Mouse (Mus musculus) intestine, postnatal 0 days (tissue): ENCODE measurements around the gene Ms4a6b. TPM values are rescaled to one million over a fixed set of nuclear protein-coding genes. Genes with fewer than 3 reads are reported as not detected.
"Not testable (repeated sequence)": the region's sequence is repeated elsewhere in the genome, so short reads cannot be mapped to it uniquely, and the experiment has no call there.

Experiments
- ATAC-seq: fragments of 200-750 bp; cut with Nextera tagmentation; 2 replicates; pipeline ENCODE4 v1.8.0; 2017; ENCODE audit warnings: mild to moderate bottlenecking, moderate TSS enrichment, moderate library complexity
- H3K27ac ChIP-seq: fragments of 300-500 bp; sonication (generic); 2 replicates; pipeline ENCODE4 v1.5.1; 2014; ENCODE audit warnings: mild to moderate bottlenecking, low read depth, low read length, moderate library complexity
- H3K27me3 ChIP-seq: fragments of 300-500 bp; sonication (generic); replicated peaks from 2 replicates; pipeline ENCODE4 v1.6.1; 2014; ENCODE audit warnings: low read length, mixed read lengths; ENCODE audit not compliant: control insufficient read depth, insufficient read depth
- H3K36me3 ChIP-seq: fragments of 300-500 bp; sonication (generic); 2 replicates; pipeline ENCODE4 v1.6.1; 2014; ENCODE audit warnings: mild to moderate bottlenecking, moderate library complexity; ENCODE audit not compliant: control insufficient read depth, insufficient read depth
- H3K4me1 ChIP-seq: fragments of 300-500 bp; sonication (generic); replicated peaks from 2 replicates; pipeline ENCODE4 v1.6.1; 2014; ENCODE audit warnings: antibody characterized with exemption, low read length, mixed read lengths; ENCODE audit not compliant: control insufficient read depth, insufficient read depth
- H3K4me2 ChIP-seq: fragments of 300-500 bp; sonication (generic); replicated peaks from 2 replicates; pipeline ENCODE4 v1.6.1; 2014; ENCODE audit warnings: low read depth, mild to moderate bottlenecking, moderate library complexity
- H3K4me3 ChIP-seq: fragments of 300-500 bp; sonication (generic); 2 replicates; pipeline ENCODE4 v1.5.1; 2014; ENCODE audit warnings: low read depth, low read length
- H3K9ac ChIP-seq: fragments of 300-500 bp; sonication (generic); 2 replicates; pipeline ENCODE4 v1.6.1; 2014; ENCODE audit warnings: mild to moderate bottlenecking, low read depth, low read length
- H3K9me3 ChIP-seq: fragments of 300-500 bp; sonication (generic); 2 replicates; pipeline ENCODE4 v1.6.1; 2016; ENCODE audit warnings: mixed run types; ENCODE audit not compliant: control insufficient read depth
- CTCF ChIP-seq: sonication (generic); IDR thresholded peaks from 2 replicates; pipeline ENCODE4 v1.5.1; 2016; ENCODE audit warnings: low read depth, mild to moderate bottlenecking, control low read depth, antibody characterized with exemption, moderate library complexity
- WGBS: fragments of 180-500 bp; shearing (Covaris S2); extraction: QIAGEN DNeasy Blood & Tissue Kit; methylation state at CpG from one replicate; pipeline ENCODE4 v1.1.7; 2014; 5-methylcytosine and 5-hydroxymethylcytosine counted together
- polyA plus RNA-seq: library from polyadenylated mRNA; unstranded; fragments of >200 nt; fragmentation: Nextera tagmentation; extraction: Ambion mirVana; gene quantifications from 2 replicates; pipeline ENCODE4 v1.2.1, GENCODE M21; 2015

Gene Ms4a6b
- polyA plus RNA-seq, 1 experiment from 2014 or later = 5.3 TPM

- Histone ChIP-seq H3K36me3 (no peaks in the 10 kb centered on the region), H3K4me3 (no peak overlapping the region), H3K9me3 (no peaks in the 10 kb centered on the region), H3K27ac (no peak overlapping the region), H3K9ac (no peak overlapping the region), H3K27me3 (no peaks in the 10 kb centered on the region), H3K4me1 (no peaks in the 10 kb centered on the region), H3K4me2 (no peak overlapping the region)
- no peak for ATAC-seq
- 84% methylated on average over 1 of the region's 1 CpGs for WGBS
- TF ChIP-seq CTCF = no peak
Observed at GRCm38 (mm10) chr19:11500796-11501195, 15.5 kb upstream of the Ms4a6b start.

GRCm38 (mm10) chr19:11501326-11501725 lies 15.0 kb upstream of the Ms4a6b start:
- H3K27ac ChIP-seq = no peak overlapping the region
- no peaks in the 10 kb centered on the region for H3K27me3 ChIP-seq
- no peaks in the 10 kb centered on the region for H3K36me3 ChIP-seq
- H3K4me1 ChIP-seq = no peaks in the 10 kb centered on the region
- H3K9ac ChIP-seq = no peak overlapping the region
- H3K4me3 ChIP-seq = no peak overlapping the region
- ATAC-seq = no peak
- H3K4me2 ChIP-seq = no peak overlapping the region
- WGBS = 85% methylated on average over 4 of the region's 4 CpGs
- no peaks in the 10 kb centered on the region for H3K9me3 ChIP-seq
- TF ChIP-seq CTCF = no peak

GRCm38 (mm10) chr19:11504857-11505256 lies 11.5 kb upstream of the Ms4a6b start:
- no peak for TF ChIP-seq CTCF
- no peaks in the 10 kb centered on the region for H3K4me1 ChIP-seq
- ATAC-seq = no peak
- H3K27ac ChIP-seq = no peak overlapping the region
- no peaks in the 10 kb centered on the region for H3K9me3 ChIP-seq
- 59% methylated on average over 1 of the region's 1 CpGs for WGBS
- H3K27me3 ChIP-seq = no peaks in the 10 kb centered on the region
- no peak overlapping the region for H3K4me3 ChIP-seq
- H3K36me3 ChIP-seq = no peaks in the 10 kb centered on the region
- H3K9ac ChIP-seq = no peak overlapping the region
- H3K4me2 ChIP-seq = no peak overlapping the region

GRCm38 (mm10) chr19:11513458-11513857 lies 2.9 kb upstream of the Ms4a6b start:
- ATAC-seq = no peak
- WGBS = 41% methylated on average over 1 of the region's 1 CpGs
- Histone ChIP-seq H3K4me1 (no peaks in the 10 kb centered on the region), H3K4me3 (no peak overlapping the region), H3K9me3 (no peaks in the 10 kb centered on the region), H3K27me3 (no peaks in the 10 kb centered on the region), H3K9ac (no peak overlapping the region), H3K36me3 (no peaks in the 10 kb centered on the region), H3K27ac (no peak overlapping the region), H3K4me2 (no peak overlapping the region)
- no peak for TF ChIP-seq CTCF

GRCm38 (mm10) chr19:11516845-11517244 lies 533 bp downstream of the Ms4a6b start:
- WGBS = 37% methylated on average over 4 of the region's 4 CpGs
- H3K4me3 ChIP-seq = no peak overlapping the region
- no peak for ATAC-seq
- no peaks in the 10 kb centered on the region for H3K4me1 ChIP-seq
- H3K4me2 ChIP-seq = no peak overlapping the region
- no peak for TF ChIP-seq CTCF
- H3K9me3 ChIP-seq = no peaks in the 10 kb centered on the region
- no peak overlapping the region for H3K9ac ChIP-seq
- no peaks in the 10 kb centered on the region for H3K27me3 ChIP-seq
- H3K27ac ChIP-seq = no peak overlapping the region
- H3K36me3 ChIP-seq = no peaks in the 10 kb centered on the region

- not testable (repeated sequence) for H3K4me2 ChIP-seq, H3K27me3 ChIP-seq, H3K4me3 ChIP-seq, H3K36me3 ChIP-seq, H3K27ac ChIP-seq, H3K4me1 ChIP-seq, ATAC-seq, H3K9me3 ChIP-seq, H3K9ac ChIP-seq
- whole genome bisulfite sequencing = 38% methylated on average over 1 of the region's 1 CpGs
Observed at GRCm38 (mm10) chr19:11517373-11517772, 1.1 kb downstream of the Ms4a6b start.

- H3K4me1 ChIP-seq, H3K9ac ChIP-seq, H3K9me3 ChIP-seq, H3K4me3 ChIP-seq, H3K27me3 ChIP-seq, ATAC-seq, H3K36me3 ChIP-seq, H3K27ac ChIP-seq, H3K4me2 ChIP-seq: not testable (repeated sequence)
- WGBS = 73% methylated on average over 2 of the region's 2 CpGs
Observed at GRCm38 (mm10) chr19:11518356-11518755, 2.0 kb downstream of the Ms4a6b start.
